In the genomic region with DNA sequence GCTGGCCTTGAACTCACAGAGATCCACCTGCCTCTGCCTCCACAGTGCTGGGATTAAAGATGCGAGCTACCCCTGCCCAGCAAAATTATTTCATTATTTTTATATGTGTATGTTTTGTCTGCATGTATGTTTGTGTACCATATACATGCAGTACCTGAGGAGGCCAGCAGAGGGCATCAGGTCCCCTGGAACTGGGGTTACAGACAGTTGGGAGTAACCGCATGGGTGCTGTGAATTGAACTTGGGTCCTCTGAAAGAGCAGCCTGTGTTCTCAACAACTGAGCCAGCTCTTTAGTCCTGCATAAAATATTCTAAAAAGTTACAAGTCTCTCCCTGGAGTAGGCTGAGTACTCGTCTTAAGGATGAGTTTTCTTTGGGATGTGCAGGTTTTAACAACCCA, we compare ENCODE assay signal across 11 mouse cellular contexts. TPM values are rescaled to one million over a fixed set of nuclear protein-coding genes. Genes with fewer than 3 reads are reported as not detected.
DNase-seq lines count a peak whose midpoint lies in the region; ATAC-seq and TF ChIP-seq lines count a peak whose summit lies in the region.
"Had no signal": no experiment of that assay in that cellular context is flagged by ENCODE, and none has a peak within 500 bp of the region (broad histone marks: within the 10 kb centered on the region; RNA-seq: fewer than 3 reads in every experiment).

No protein-coding gene starts in this region.

- intact Hi-C loops in heart, postnatal 36 days (cut with DNase I) = no loop called here

- no peak for DNase-seq in heart, postnatal 0 days (ENCODE audit: low spot score)
- no peak for DNase-seq in heart, postnatal 36 days
- peak; percentile 35 for DNase-seq in thymus, adult 2 months
- no peak for DNase-seq in thymus, adult 18-20 months
- DNase-seq in lung, postnatal 36 days = peak; percentile 16
- DNase-seq in Muller cell, postnatal 12 days (ENCODE audit: inconsistent ontology term) = no peak
- no peak for DNase-seq in adrenal gland, postnatal 36 days
- DNase-seq in layer of hippocampus, adult 9-10 months (ENCODE audit: low spot score) = no peak
- DNase-seq: cerebellum, postnatal 36 days had no signal

- no peaks in the 10 kb centered on the region for H3K27me3 ChIP-seq in heart, postnatal 0 days (ENCODE audit: control insufficient read depth, insufficient read depth, low read length)
- H3K27me3 ChIP-seq in thymus, adult 2 months (ENCODE audit: control insufficient read depth, insufficient read depth, low read length) = no peaks in the 10 kb centered on the region
- H3K27me3 ChIP-seq: limb, embryonic 15.5 days had no signal

- no peak for TF ChIP-seq EP300 in heart, postnatal 0 days (IDR thresholded peaks at IDR 0.05; ENCODE audit: low read depth)

- H3K4me2 ChIP-seq in heart, postnatal 0 days (ENCODE audit: low read depth, low read length) = no peak overlapping the region
- H3K4me2 ChIP-seq: limb, embryonic 15.5 days had no signal

- H3K27ac ChIP-seq in heart, postnatal 0 days (ENCODE audit: low read depth) = no peak overlapping the region
- no peak overlapping the region for H3K27ac ChIP-seq in thymus, adult 2 months (ENCODE audit: control insufficient read depth, insufficient read depth, low read length)
- H3K27ac ChIP-seq: limb, embryonic 15.5 days had no signal

- no peak overlapping the region for H3K4me3 ChIP-seq in heart, postnatal 0 days (ENCODE audit: low read depth, low read length)
- no peak overlapping the region for H3K4me3 ChIP-seq in thymus, adult 2 months (ENCODE audit: control insufficient read depth, insufficient read depth, low read length)
- H3K4me3 ChIP-seq: limb, embryonic 15.5 days; myocyte had no signal

- H3K36me3 ChIP-seq in heart, postnatal 0 days (replicated peaks; ENCODE audit: control insufficient read depth, insufficient read depth, low read length) = peaks cover 7% of the 10 kb centered on the region; the same call in 1 of the 2 replicates
- peaks cover 2% of the 10 kb centered on the region; the same call in 1 of the 2 replicates for H3K36me3 ChIP-seq in thymus, adult 2 months (ENCODE audit: control insufficient read depth, insufficient read depth, low read length)

- H3K9ac ChIP-seq in heart, postnatal 0 days (replicated peaks; ENCODE audit: low read depth, low read length) = no peak overlapping the region
- H3K9ac ChIP-seq: limb, embryonic 15.5 days had no signal

- no peaks in the 10 kb centered on the region for H3K4me1 ChIP-seq in heart, postnatal 0 days (ENCODE audit: control insufficient read depth, insufficient read depth)
- no peaks in the 10 kb centered on the region for H3K4me1 ChIP-seq in thymus, adult 2 months (replicated peaks; ENCODE audit: control insufficient read depth, insufficient read depth, low read length)
- H3K4me1 ChIP-seq: limb, embryonic 15.5 days had no signal

- TF ChIP-seq CTCF in heart, postnatal 0 days (IDR thresholded peaks at IDR 0.05; ENCODE audit: low read depth) = peak; percentile 34
- no peak for TF ChIP-seq CTCF in thymus, adult 2 months (IDR thresholded peaks at IDR 0.05; ENCODE audit: borderline replicate concordance, control insufficient read depth, extremely low read depth, insufficient read depth, low read length, poor library complexity)

- WGBS in heart, postnatal 0 days = 86% methylated on average over 3 of the region's 3 CpGs
- WGBS in thymus, adult 2 months = 99% methylated on average over 3 of the region's 3 CpGs

- ATAC-seq in heart, postnatal 0 days (ENCODE audit: insufficient read depth, low read depth) = no peak

- no peak for TF ChIP-seq POLR2A in thymus, adult 2 months (IDR thresholded peaks at IDR 0.05; ENCODE audit: control insufficient read depth, extremely low read depth, insufficient read depth, low read length, poor library complexity)

- peaks cover 7% of the 10 kb centered on the region; the same call in 1 of the 2 replicates for H3K9me3 ChIP-seq in heart, postnatal 0 days (replicated peaks; ENCODE audit: control insufficient read depth, low read length)

RNA-seq across cellular contexts. Expression of a gene that starts 11.2 kb away (rescaled TPM):
- total RNA-seq in heart, postnatal 0 days (2014; rRNA removed; ENCODE audit: low replicate concordance) = 1.9 and 3.0 TPM in 2 replicates
- 2.4 and 2.6 TPM in 2 replicates for polyA plus RNA-seq in heart, postnatal 0 days (2015; fragmentation: Nextera tagmentation; extraction: Ambion mirVana)
- 1 to 10 TPM; 1.4 to 1.7 TPM for total RNA-seq in heart, postnatal 36 days (2021)
- polyA plus RNA-seq in thymus, adult 2 months (2012; rRNA removed) = 8.1 and 9.4 TPM in 2 replicates
- total RNA-seq in adrenal gland, postnatal 36 days (2021) = 1 to 10 TPM; 3.8 to 4.4 TPM

RNA-seq across cellular contexts. Expression of a gene that starts 15.9 kb away (rescaled TPM):
- total RNA-seq in heart, postnatal 0 days (2014; rRNA removed; ENCODE audit: low replicate concordance) = 8.1 and 15.5 TPM in 2 replicates
- polyA plus RNA-seq in heart, postnatal 0 days (2015; fragmentation: Nextera tagmentation; extraction: Ambion mirVana) = 11.3 and 13.4 TPM in 2 replicates
- total RNA-seq in heart, postnatal 36 days (2021) = 1 to 10 TPM; 2.5 to 3.9 TPM
- polyA plus RNA-seq in thymus, adult 2 months (2012; rRNA removed) = 28.0 and 28.7 TPM in 2 replicates
- total RNA-seq in adrenal gland, postnatal 36 days (2021) = 10 to 100 TPM; 12.7 to 12.8 TPM

RNA-seq across cellular contexts. Expression of a gene that starts 21.7 kb away (rescaled TPM):
- 33.7 and 35.4 TPM in 2 replicates for total RNA-seq in heart, postnatal 0 days (2014; rRNA removed; ENCODE audit: low replicate concordance)
- polyA plus RNA-seq in heart, postnatal 0 days (2015; fragmentation: Nextera tagmentation; extraction: Ambion mirVana) = 22.3 and 24.7 TPM in 2 replicates
- 10 to 100 TPM; 25.8 to 28.1 TPM for total RNA-seq in heart, postnatal 36 days (2021)
- 191 and 212 TPM in 2 replicates for polyA plus RNA-seq in thymus, adult 2 months (2012; rRNA removed)
- 10 to 100 TPM; 44.3 to 48.3 TPM for total RNA-seq in adrenal gland, postnatal 36 days (2021)

RNA-seq across cellular contexts. Expression of a gene that starts 31.1 kb away (rescaled TPM):
- total RNA-seq in heart, postnatal 0 days (2014; rRNA removed; ENCODE audit: low replicate concordance) = 6.4 and 11.3 TPM in 2 replicates
- 3.2 and 3.3 TPM in 2 replicates for polyA plus RNA-seq in heart, postnatal 0 days (2015; fragmentation: Nextera tagmentation; extraction: Ambion mirVana)
- total RNA-seq in heart, postnatal 36 days (2021) = 1 to 10 TPM; 2.9 to 4.2 TPM
- 9.0 and 10.7 TPM in 2 replicates for polyA plus RNA-seq in thymus, adult 2 months (2012; rRNA removed)
- 1 to 10 TPM; 6.4 to 7.9 TPM for total RNA-seq in adrenal gland, postnatal 36 days (2021)

RNA-seq across cellular contexts. Expression of a gene that starts 41.3 kb away (rescaled TPM):
- 19.1 and 31.1 TPM in 2 replicates for total RNA-seq in heart, postnatal 0 days (2014; rRNA removed; ENCODE audit: low replicate concordance)
- polyA plus RNA-seq in heart, postnatal 0 days (2015; fragmentation: Nextera tagmentation; extraction: Ambion mirVana) = 5.4 and 5.9 TPM in 2 replicates
- total RNA-seq in heart, postnatal 36 days (2021) = 10 to 100 TPM; 32.2 to 35.0 TPM
- 122 and 128 TPM in 2 replicates for polyA plus RNA-seq in thymus, adult 2 months (2012; rRNA removed)
- total RNA-seq in adrenal gland, postnatal 36 days (2021) = 10 to 100 TPM; 56.5 to 66.7 TPM

Comparison
In these comparisons a context has a peak if more than half of its experiments do, and no peak if none do; other contexts are left out.
1. DNase-seq: peak in thymus, adult 2 months (single experiment) and lung, postnatal 36 days (single experiment); none in heart, postnatal 0 days (single experiment), heart, postnatal 36 days (0 of 2), thymus, adult 18-20 months (0 of 2), Muller cell, postnatal 12 days (single experiment), adrenal gland, postnatal 36 days (0 of 2) and layer of hippocampus, adult 9-10 months (single experiment).